Mouse (Mus musculus) MEL (cell line): ENCODE data around the gene Tmem132d.

Experiments
- CTCF ChIP-seq, 3 experiments: IDR thresholded peaks in 2 of 3; conservative IDR thresholded peaks in 1 of 3; 2 replicates each; pipeline ENCODE4 v1.5.1; 2011 to 2012; ENCODE audit warnings: low read length in 3 of 3, low read depth in 2 of 3, mild to moderate bottlenecking in 2 of 3, improper control_type of control experiment in 1 of 3, inconsistent platforms in 1 of 3, mixed read lengths in 1 of 3, moderate library complexity in 1 of 3; ENCODE audit not compliant: control insufficient read depth in 1 of 3, insufficient read depth in 1 of 3, poor library complexity in 1 of 3, severe bottlenecking in 1 of 3
- EP300 ChIP-seq, 2 experiments: IDR thresholded peaks; 2 replicates each; pipeline ENCODE4 v1.6.1; 2011; ENCODE audit warnings: improper control_type of control experiment in 2 of 2, low read length in 2 of 2, low read depth in 1 of 2, mild to moderate bottlenecking in 1 of 2
- MXI1 ChIP-seq: IDR thresholded peaks from 2 replicates; pipeline ENCODE4 v1.6.1; 2011; ENCODE audit warnings: mild to moderate bottlenecking, low read depth, low read length, improper control_type of control experiment
- NELFE ChIP-seq: IDR thresholded peaks from 2 replicates; pipeline ENCODE4 v1.6.1; 2011; ENCODE audit warnings: low read depth, low read length, improper control_type of control experiment
- POLR2A ChIP-seq, 2 experiments: IDR thresholded peaks; 2 replicates each; pipeline ENCODE4 v1.6.1; 2011 to 2012; ENCODE audit warnings: low read length in 2 of 2, mild to moderate bottlenecking in 2 of 2, control low read depth in 1 of 2, improper control_type of control experiment in 1 of 2, low read depth in 1 of 2, moderate library complexity in 1 of 2; ENCODE audit not compliant: control insufficient read depth in 1 of 2, insufficient read depth in 1 of 2, poor library complexity in 1 of 2
- TBP ChIP-seq: IDR thresholded peaks from 2 replicates; pipeline ENCODE4 v1.8.0; 2011; ENCODE audit warnings: low read depth, low read length, improper control_type of control experiment
- ZC3H11A ChIP-seq: IDR thresholded peaks from 2 replicates; pipeline ENCODE4 v1.6.1; 2012; ENCODE audit warnings: low read depth, mild to moderate bottlenecking, inconsistent platforms, low read length, improper control_type of control experiment

- TF ChIP-seq POLR2A (IDR thresholded peaks at IDR 0.05; ENCODE audit: control insufficient read depth in 1 of 2, insufficient read depth in 1 of 2, low read depth in 1 of 2, low read length in 2 of 2, poor library complexity in 1 of 2) (no peak), NELFE (no peak), ZC3H11A (no peak), CTCF (IDR thresholded peaks at IDR 0.05 in 2 of 3, conservative IDR thresholded peaks at IDR 0.05 in 1 of 3; ENCODE audit: control insufficient read depth in 1 of 3, insufficient read depth in 1 of 3, low read depth in 2 of 3, low read length in 3 of 3, poor library complexity in 1 of 3, severe bottlenecking in 1 of 3) (no peak), TBP (no peak), MXI1 (no peak), EP300 (IDR thresholded peaks at IDR 0.05; ENCODE audit: low read depth in 1 of 2, low read length in 2 of 2) (no peak)
These were observed 63.1 kb downstream of the Tmem132d start for GRCm38 (mm10) chr5:128369814-128370213.
